Mouse (Mus musculus) retina, embryonic 14.5 days (tissue): ENCODE results near the gene Cnst.
"Not testable (repeated sequence)": the region's sequence is repeated elsewhere in the genome, so short reads cannot be mapped to it uniquely, and the experiment has no call there.

Experiments
- DNase-seq: peaks from one replicate; pipeline ENCODE4 v3.0.0-alpha.2; 2015; ENCODE audit warnings: low spot score

Gene Cnst

GRCm38 (mm10) chr1:179648678-179649077, 102.5 kb downstream of the Cnst start:
- not testable (repeated sequence) for DNase-seq

- DNase-seq, result no peak
Observed at GRCm38 (mm10) chr1:179649324-179649723, 103.2 kb downstream of the Cnst start.

GRCm38 (mm10) chr1:179650284-179650683, 104.1 kb downstream of the Cnst start:
- no peak for DNase-seq

- no peak for DNase-seq
Observed at GRCm38 (mm10) chr1:179651224-179651623, 105.1 kb downstream of the Cnst start.

- no peak for DNase-seq
Observed at GRCm38 (mm10) chr1:179663065-179663464, 116.9 kb downstream of the Cnst start.

- DNase-seq, result no peak
Observed at GRCm38 (mm10) chr1:179664309-179664930, 118.2 kb downstream of the Cnst start.

- no peak for DNase-seq
Observed at GRCm38 (mm10) chr1:179666971-179667370, 120.8 kb downstream of the Cnst start.

GRCm38 (mm10) chr1:179667450-179667849, 121.3 kb downstream of the Cnst start:
- no peak for DNase-seq

- DNase-seq, result peak; percentile 89
Observed at GRCm38 (mm10) chr1:179668013-179668805, 122.0 kb downstream of the Cnst start, which contains the start of gene Sccpdh. TSS of gene Sccpdh (plus strand) at chr1:179668210.

GRCm38 (mm10) chr1:179668836-179669537, 122.8 kb downstream of the Cnst start:
- peak; percentile 26 for DNase-seq

GRCm38 (mm10) chr1:179674355-179674754, 128.2 kb downstream of the Cnst start:
- no peak for DNase-seq

GRCm38 (mm10) chr1:179677031-179677430, 130.9 kb downstream of the Cnst start:
- DNase-seq, result no peak
